Mouse (Mus musculus) ES-E14 (cell line): ENCODE data around the gene Sptssa. TPM values are rescaled to one million over a fixed set of nuclear protein-coding genes. Genes with fewer than 3 reads are reported as not detected.

Source experiments
- DNase-seq: peaks from one replicate; pipeline ENCODE4 v3.0.0-alpha.2; 2013; ENCODE audit warnings: low read depth, low spot score
- H3K27ac ChIP-seq: 2 replicates; pipeline ENCODE4 v1.5.1; 2012; ENCODE audit warnings: low read depth, mild to moderate bottlenecking, low read length, moderate library complexity, mixed read lengths; ENCODE audit not compliant: poor library complexity, insufficient read depth, severe bottlenecking
- H3K36me3 ChIP-seq: 2 replicates; pipeline ENCODE4 v1.6.1; 2012; ENCODE audit warnings: mild to moderate bottlenecking, low read length, moderate library complexity, mixed read lengths; ENCODE audit not compliant: control insufficient read depth, poor library complexity, insufficient read depth, severe bottlenecking
- H3K4me1 ChIP-seq, 2 experiments: fragments of 150-350 bp in 1 of 2; sonication (generic) in 1 of 2; 2 replicates each; pipeline ENCODE4 v1.6.1; 2012; ENCODE audit warnings: low read length in 2 of 2, mild to moderate bottlenecking in 1 of 2, mixed read lengths in 1 of 2; ENCODE audit not compliant: control insufficient read depth in 2 of 2, insufficient read depth in 2 of 2, poor library complexity in 1 of 2
- H3K4me3 ChIP-seq, 2 experiments: fragments of 150-350 bp in 1 of 2; sonication (generic) in 1 of 2; 2 replicates each; pipeline ENCODE4 v1.5.1; 2012; ENCODE audit warnings: low read length in 2 of 2, low read depth in 1 of 2, mild to moderate bottlenecking in 1 of 2, mixed read lengths in 1 of 2; ENCODE audit not compliant: insufficient read depth in 1 of 2, poor library complexity in 1 of 2, severe bottlenecking in 1 of 2
- H3K9ac ChIP-seq: 2 replicates; pipeline ENCODE4 v1.6.1; 2012; ENCODE audit warnings: low read depth, mild to moderate bottlenecking, low read length, mixed read lengths; ENCODE audit not compliant: poor library complexity, insufficient read depth, severe bottlenecking
- H3K9me3 ChIP-seq: fragments of 150-350 bp; sonication (generic); 2 replicates; pipeline ENCODE4 v1.6.1; 2012; ENCODE audit warnings: low read depth, mild to moderate bottlenecking, low read length; ENCODE audit not compliant: control insufficient read depth, insufficient read depth
- CHD2 ChIP-seq: IDR thresholded peaks from 2 replicates; pipeline ENCODE4 v1.6.1; 2014; ENCODE audit warnings: mild to moderate bottlenecking, low read depth, low read length, inconsistent platforms
- HCFC1 ChIP-seq: IDR thresholded peaks from 2 replicates; pipeline ENCODE4 v1.6.1; 2012; ENCODE audit warnings: low read length, inconsistent platforms, borderline replicate concordance; ENCODE audit not compliant: insufficient read depth
- MAFK ChIP-seq: IDR thresholded peaks from 2 replicates; pipeline ENCODE4 v1.6.1; 2014; ENCODE audit warnings: mild to moderate bottlenecking, low read depth, low read length, inconsistent platforms; ENCODE audit not compliant: insufficient read depth
- ZC3H11A ChIP-seq: IDR thresholded peaks from 2 replicates; pipeline ENCODE4 v1.6.1; 2012; ENCODE audit warnings: low read depth, mild to moderate bottlenecking, inconsistent platforms, low read length, borderline replicate concordance
- ZNF384 ChIP-seq: IDR thresholded peaks from 2 replicates; pipeline ENCODE4 v1.6.1; 2012; ENCODE audit warnings: low read depth, low read length, inconsistent platforms
- in situ Hi-C, 2 experiments: fragments of 600-800 bp; cut with MboI; formaldehyde crosslinking; loops; one replicate each; pipeline ENCODE4 v1.15.1; 2025; ENCODE audit warnings: low sequenced_read_pairs in 2 of 2, inconsistent platforms in 1 of 2; ENCODE audit not compliant: unreplicated experiment in 2 of 2
- total RNA-seq: library from RNA; depleted of rRNA; stranded (reverse); fragments of 300-350 nt; gene quantifications from 2 replicates; pipeline ENCODE4 v1.2.3, GENCODE M21; 2012

Gene Sptssa
- total RNA-seq, 1 experiment = 23.7 TPM

GRCm38 (mm10) chr12:54683182-54683581 is 26.8 kb upstream of the Sptssa start:
- H3K36me3 ChIP-seq = 0 out of 2 replicates have a peak, but pooled peaks cover 3% of the 10 kb centered on the region
- H3K4me3 ChIP-seq = no peak overlapping the region
- H3K9ac ChIP-seq = no peak overlapping the region
- H3K9me3 ChIP-seq = no peaks in the 10 kb centered on the region
- TF ChIP-seq ZC3H11A = no peak
- H3K27ac ChIP-seq = no peak overlapping the region
- DNase-seq = no peak
- in situ Hi-C loops = no loop called here
- peaks cover 0 to 3% of the 10 kb centered on the region in 2 experiments; a peak in 1 of 4 replicates for H3K4me1 ChIP-seq

GRCm38 (mm10) chr12:54676709-54677108 is 20.3 kb upstream of the Sptssa start:
- in situ Hi-C loops = no loop called here
- Histone ChIP-seq H3K4me3 (no peak overlapping the region), H3K4me1 (peaks cover 0 to 5% of the 10 kb centered on the region in 2 experiments; a peak in 1 of 4 replicates), H3K9me3 (no peaks in the 10 kb centered on the region), H3K36me3 (peaks cover 8% of the 10 kb centered on the region; the same call in 1 of the 2 replicates), H3K27ac (no peak overlapping the region), H3K9ac (no peak overlapping the region)
- no peak for TF ChIP-seq CHD2
- TF ChIP-seq ZC3H11A = no peak
- TF ChIP-seq MAFK = no peak
- TF ChIP-seq HCFC1 = no peak
- TF ChIP-seq ZNF384 = no peak
- DNase-seq = no peak

- Histone ChIP-seq H3K4me3 (no peak overlapping the region), H3K36me3 (peaks cover 9% of the 10 kb centered on the region; the same call in 1 of the 2 replicates), H3K27ac (no peak overlapping the region), H3K9ac (no peak overlapping the region), H3K9me3 (no peaks in the 10 kb centered on the region), H3K4me1 (peaks cover 0 to 9% of the 10 kb centered on the region in 2 experiments; a peak in 1 of 4 replicates)
- TF ChIP-seq MAFK (0 out of 2 replicates have a peak, but pooled peaks have one; percentile 37), CHD2 (no peak), ZC3H11A (no peak)
- in situ Hi-C loops = no loop called here
- DNase-seq = no peak
Measured at GRCm38 (mm10) chr12:54675396-54675795, 19.0 kb upstream of the Sptssa start.

DNA sequence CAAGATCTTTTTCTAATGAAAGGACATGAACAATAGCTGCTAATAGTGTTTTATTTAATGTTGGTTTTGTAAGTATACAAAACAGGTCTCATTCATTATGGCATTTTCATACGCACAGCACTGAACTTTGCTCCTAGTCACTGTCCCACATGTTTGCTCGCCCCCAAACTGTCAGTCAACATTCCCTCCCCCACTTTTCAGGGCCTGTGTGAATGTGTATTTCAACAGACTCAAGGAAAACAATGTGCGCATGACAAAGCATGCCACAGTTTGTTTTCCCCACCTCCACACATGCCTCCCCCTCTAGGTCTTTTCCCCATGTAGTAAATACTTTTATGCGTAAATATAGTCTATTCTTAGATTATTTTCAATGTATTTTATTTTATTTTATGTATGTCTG is 14.9 kb upstream of the Sptssa start:
- Histone ChIP-seq H3K4me1 (0 out of 4 replicates have a peak, but pooled peaks cover 0 to 6% of the 10 kb centered on the region in 2 experiments), H3K9me3 (no peaks in the 10 kb centered on the region), H3K9ac (no peak overlapping the region), H3K36me3 (peaks cover 6% of the 10 kb centered on the region; the same call in 1 of the 2 replicates), H3K27ac (no peak overlapping the region), H3K4me3 (no peak overlapping the region)
- in situ Hi-C loops = no loop called here
- DNase-seq = no peak
- no peak for TF ChIP-seq MAFK
- TF ChIP-seq ZC3H11A = no peak
- TF ChIP-seq HCFC1 = no peak
- TF ChIP-seq ZNF384 = no peak
- no peak for TF ChIP-seq CHD2

DNA sequence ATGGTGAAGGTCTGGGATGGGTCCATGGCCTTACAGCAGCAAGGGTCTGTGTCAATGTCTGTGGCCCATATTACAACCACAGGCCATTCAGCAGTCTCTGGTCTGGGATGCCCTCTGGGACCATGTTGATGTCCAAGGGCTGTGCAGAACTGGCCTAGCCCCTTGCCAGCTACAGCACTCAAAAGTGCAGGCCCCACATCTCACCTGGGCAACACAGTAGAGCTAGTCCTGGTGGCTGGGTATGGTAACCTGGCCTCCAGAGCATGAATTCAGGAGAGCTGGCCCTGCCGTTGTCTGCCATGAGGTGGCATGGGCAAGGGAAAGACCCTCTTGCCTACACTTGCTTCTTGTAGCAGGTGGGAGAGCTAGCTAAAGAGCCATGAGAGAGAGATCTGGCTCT is 11.8 kb upstream of the Sptssa start:
- in situ Hi-C loops = no loop called here
- Histone ChIP-seq H3K4me1 (0 out of 4 replicates have a peak, but pooled peaks cover 0 to 6% of the 10 kb centered on the region in 2 experiments), H3K9me3 (no peaks in the 10 kb centered on the region), H3K27ac (no peak overlapping the region), H3K4me3 (no peak overlapping the region), H3K9ac (no peak overlapping the region), H3K36me3 (peaks cover 4% of the 10 kb centered on the region; the same call in 1 of the 2 replicates)
- DNase-seq = no peak
- TF ChIP-seq CHD2 = no peak
- no peak for TF ChIP-seq ZNF384
